ENCODE assay signal across 28 mouse cellular contexts in the genomic region with DNA sequence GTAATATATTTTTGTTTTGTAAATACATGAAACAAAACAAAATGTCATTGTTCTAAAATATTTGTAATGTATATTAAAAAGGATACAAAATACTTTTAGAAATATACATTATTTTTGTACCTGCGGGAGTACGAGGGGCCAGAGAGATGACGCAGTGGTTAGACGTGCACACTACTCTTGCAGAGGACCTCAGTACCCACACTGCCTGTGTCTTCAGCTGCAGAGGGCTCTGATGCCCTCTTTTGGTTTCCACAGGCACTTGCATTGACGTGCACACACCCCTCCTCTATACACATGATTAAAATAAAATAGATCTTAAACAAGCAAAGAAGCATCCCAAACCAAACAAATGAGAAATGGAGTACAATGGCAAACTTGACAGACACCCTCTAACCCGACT. TPM values are rescaled to one million over a fixed set of nuclear protein-coding genes. Genes with fewer than 3 reads are reported as not detected.
A peak's percentile ranks its signal among the peaks of the same experiment; 100 is the strongest.
DNase-seq lines count a peak whose midpoint lies in the region; ATAC-seq and TF ChIP-seq lines count a peak whose summit lies in the region.
"Had no signal": no experiment of that assay in that cellular context is flagged by ENCODE, and none has a peak within 500 bp of the region (broad histone marks: within the 10 kb centered on the region; RNA-seq: fewer than 3 reads in every experiment).

No protein-coding gene starts in this region.

- no peaks in the 10 kb centered on the region for H3K4me1 ChIP-seq in cerebellum, adult 2 months (ENCODE audit: control insufficient read depth, insufficient read depth, low read length)
- H3K4me1 ChIP-seq in kidney, adult 2 months (ENCODE audit: control insufficient read depth, insufficient read depth, low read length) = no peaks in the 10 kb centered on the region
- peaks cover 1% of the 10 kb centered on the region; the same call in 1 of the 2 replicates for H3K4me1 ChIP-seq in cortical plate, adult 2 months (ENCODE audit: control insufficient read depth, insufficient read depth, low read length)
- H3K4me1 ChIP-seq in kidney, embryonic 15.5 days = peaks cover 6% of the 10 kb centered on the region
- H3K4me1 ChIP-seq: embryonic facial prominence, embryonic 15.5 days had no signal

- TF ChIP-seq CTCF in cerebellum, adult 2 months (IDR thresholded peaks at IDR 0.05; ENCODE audit: borderline replicate concordance, insufficient read depth, low read depth, low read length) = peak; percentile 27; the same call in 1 of the 2 replicates
- TF ChIP-seq CTCF in kidney, adult 2 months (conservative IDR thresholded peaks at IDR 0.05; ENCODE audit: insufficient read depth, insufficient read length, low read depth, low read length) = 0 out of 2 replicates have a peak, but pooled peaks have one; percentile 6
- TF ChIP-seq CTCF in cortical plate, adult 2 months (IDR thresholded peaks at IDR 0.05; ENCODE audit: extremely low read depth, insufficient read depth, low read length) = peak; percentile 24; the same call in 1 of the 2 replicates

- no peak for DNase-seq in cerebellum, adult 2 months
- no peak for DNase-seq in cerebellum, adult 9-10 months
- DNase-seq in kidney, adult 2 months = no peak
- no peak for DNase-seq in kidney, adult 18-20 months
- peak; percentile 36 for DNase-seq in 416B (ENCODE audit: low read depth)
- no peak for DNase-seq in ovary, postnatal 10 days (ENCODE audit: low spot score)
- DNase-seq: adrenal gland, postnatal 10 days; cerebellum, adult 8-10 months; gastrocnemius, postnatal 36 days; kidney, adult 11 months; kidney, postnatal 10 days; layer of hippocampus, postnatal 36 days; lung, postnatal 36 days; thymus, adult 2 months had no signal

- H3K9ac ChIP-seq in kidney, embryonic 15.5 days = no peak overlapping the region
- H3K9ac ChIP-seq: embryonic facial prominence, embryonic 15.5 days; heart, embryonic 15.5 days; liver, embryonic 15.5 days; lung, embryonic 15.5 days; neural tube, embryonic 15.5 days; stomach, embryonic 15.5 days had no signal

- no peak overlapping the region for H3K27ac ChIP-seq in cerebellum, adult 2 months (ENCODE audit: insufficient read depth, low read length)
- no peak overlapping the region for H3K27ac ChIP-seq in kidney, adult 2 months (ENCODE audit: insufficient read depth, low read depth, low read length)
- H3K27ac ChIP-seq in cortical plate, adult 2 months (ENCODE audit: insufficient read depth, low read length) = no peak overlapping the region
- H3K27ac ChIP-seq in kidney, embryonic 15.5 days = no peak overlapping the region
- H3K27ac ChIP-seq: embryonic facial prominence, embryonic 15.5 days; forebrain, embryonic 10.5 days; heart, embryonic 15.5 days; liver, embryonic 15.5 days; lung, embryonic 15.5 days; neural tube, embryonic 15.5 days; stomach, embryonic 15.5 days had no signal

- H3K36me3 ChIP-seq in kidney, adult 2 months (ENCODE audit: control insufficient read depth, insufficient read depth, low read length) = no peaks in the 10 kb centered on the region
- H3K36me3 ChIP-seq in kidney, embryonic 15.5 days = no peaks in the 10 kb centered on the region
- H3K36me3 ChIP-seq: embryonic facial prominence, embryonic 15.5 days; forebrain, embryonic 10.5 days; heart, embryonic 15.5 days; liver, embryonic 15.5 days; lung, embryonic 15.5 days; stomach, embryonic 15.5 days had no signal

- no peak overlapping the region for H3K4me3 ChIP-seq in cerebellum, adult 2 months (replicated peaks; ENCODE audit: insufficient read depth, low read depth, low read length)
- no peak overlapping the region for H3K4me3 ChIP-seq in kidney, adult 2 months (ENCODE audit: insufficient read depth, low read depth, low read length)
- H3K4me3 ChIP-seq in cortical plate, adult 2 months (ENCODE audit: insufficient read depth, low read length) = no peak overlapping the region
- H3K4me3 ChIP-seq in kidney, embryonic 15.5 days (replicated peaks) = no peak overlapping the region
- H3K4me3 ChIP-seq: embryonic facial prominence, embryonic 15.5 days; forebrain, embryonic 10.5 days; heart, embryonic 15.5 days; liver, embryonic 15.5 days; lung, embryonic 15.5 days; megakaryocyte, embryonic 14.5 days; neural tube, embryonic 15.5 days; stomach, embryonic 15.5 days had no signal

- TF ChIP-seq POLR2A in cerebellum, adult 2 months (IDR thresholded peaks at IDR 0.05; ENCODE audit: borderline replicate concordance, insufficient read depth, low read length) = no peak
- TF ChIP-seq POLR2A in kidney, adult 2 months (IDR thresholded peaks at IDR 0.05; ENCODE audit: low read depth, low read length) = no peak
- no peak for TF ChIP-seq POLR2A in cortical plate, adult 2 months (IDR thresholded peaks at IDR 0.05; ENCODE audit: extremely low read depth, insufficient read depth, low read length)

- no peak for ATAC-seq in kidney, embryonic 15.5 days (replicated peaks; ENCODE audit: low FRiP score)
- ATAC-seq: activated CD4-positive, CD25-positive, alpha-beta regulatory T cell, adult 4 months; CD4-positive, CD25-positive, alpha-beta regulatory T cell, adult 4 months; hindbrain, embryonic 16.5 days; midbrain, embryonic 16.5 days had no signal

- no peaks in the 10 kb centered on the region for H3K27me3 ChIP-seq in cerebellum, adult 2 months (ENCODE audit: control insufficient read depth, insufficient read depth, low read length)
- no peaks in the 10 kb centered on the region for H3K27me3 ChIP-seq in kidney, adult 2 months (replicated peaks; ENCODE audit: control insufficient read depth, insufficient read depth, low read length)
- no peaks in the 10 kb centered on the region for H3K27me3 ChIP-seq in kidney, embryonic 15.5 days
- H3K27me3 ChIP-seq: embryonic facial prominence, embryonic 15.5 days; heart, embryonic 15.5 days; liver, embryonic 15.5 days; lung, embryonic 15.5 days; megakaryocyte, embryonic 14.5 days; neural tube, embryonic 15.5 days; stomach, embryonic 15.5 days had no signal

- no peaks in the 10 kb centered on the region for H3K9me3 ChIP-seq in kidney, embryonic 15.5 days (replicated peaks)
- H3K9me3 ChIP-seq: embryonic facial prominence, embryonic 15.5 days; forebrain, embryonic 10.5 days; heart, embryonic 15.5 days; liver, embryonic 15.5 days; lung, embryonic 15.5 days; megakaryocyte, embryonic 14.5 days; neural tube, embryonic 15.5 days; stomach, embryonic 15.5 days had no signal

- no peak overlapping the region for H3K4me2 ChIP-seq in kidney, embryonic 15.5 days
- H3K4me2 ChIP-seq: embryonic facial prominence, embryonic 15.5 days; heart, embryonic 15.5 days; liver, embryonic 15.5 days; lung, embryonic 15.5 days; neural tube, embryonic 15.5 days; stomach, embryonic 15.5 days had no signal

- WGBS in cerebellum, adult 2 months = 79% methylated on average over 6 of the region's 6 CpGs
- 85% methylated on average over 6 of the region's 6 CpGs for WGBS in kidney, adult 2 months
- 84% methylated on average over 6 of the region's 6 CpGs for WGBS in kidney, embryonic 15.5 days

RNA-seq across cellular contexts. Expression of gene Leprot, which starts 4.8 kb away (rescaled TPM):
- 30.7 and 33.3 TPM in 2 replicates for polyA plus RNA-seq in cerebellum, adult 2 months (2012; rRNA removed)
- polyA plus RNA-seq in kidney, adult 2 months (2012; rRNA removed) = 61.8 and 71.7 TPM in 2 replicates
- 41.2 and 43.1 TPM in 2 replicates for polyA plus RNA-seq in cortical plate, adult 2 months (2012; rRNA removed)
- polyA plus RNA-seq in kidney, embryonic 15.5 days (2015; fragmentation: Nextera tagmentation; extraction: Ambion mirVana) = 86.1 and 88.3 TPM in 2 replicates
